Mouse (Mus musculus): ENCODE measurements around the gene Dnajc5.

Dnajc5 gene

DNA sequence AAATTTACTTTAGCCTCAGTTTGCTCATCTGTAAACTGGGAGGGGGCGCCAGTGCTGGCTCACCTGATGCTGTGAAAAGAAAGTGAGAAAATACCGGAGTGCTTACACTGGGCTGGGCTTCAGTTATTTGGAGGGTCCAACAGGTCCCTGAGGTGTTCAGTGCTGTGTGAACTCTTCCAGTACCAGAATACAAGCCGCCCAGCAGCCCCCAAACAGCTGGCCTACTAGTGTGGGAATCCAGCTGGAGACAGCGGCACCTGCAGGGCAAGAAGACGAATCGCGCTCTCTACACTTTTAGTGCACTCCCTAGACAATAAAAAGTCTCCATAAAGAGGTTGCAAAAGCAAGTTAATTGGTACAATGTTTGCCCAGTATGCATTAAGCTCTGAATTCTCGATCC lies 24.0 kb upstream of the Dnajc5 start:
- no peak for TF ChIP-seq GATA4 (IDR thresholded peaks at IDR 0.05; ENCODE audit: insufficient replicate concordance, low read length)

DNA sequence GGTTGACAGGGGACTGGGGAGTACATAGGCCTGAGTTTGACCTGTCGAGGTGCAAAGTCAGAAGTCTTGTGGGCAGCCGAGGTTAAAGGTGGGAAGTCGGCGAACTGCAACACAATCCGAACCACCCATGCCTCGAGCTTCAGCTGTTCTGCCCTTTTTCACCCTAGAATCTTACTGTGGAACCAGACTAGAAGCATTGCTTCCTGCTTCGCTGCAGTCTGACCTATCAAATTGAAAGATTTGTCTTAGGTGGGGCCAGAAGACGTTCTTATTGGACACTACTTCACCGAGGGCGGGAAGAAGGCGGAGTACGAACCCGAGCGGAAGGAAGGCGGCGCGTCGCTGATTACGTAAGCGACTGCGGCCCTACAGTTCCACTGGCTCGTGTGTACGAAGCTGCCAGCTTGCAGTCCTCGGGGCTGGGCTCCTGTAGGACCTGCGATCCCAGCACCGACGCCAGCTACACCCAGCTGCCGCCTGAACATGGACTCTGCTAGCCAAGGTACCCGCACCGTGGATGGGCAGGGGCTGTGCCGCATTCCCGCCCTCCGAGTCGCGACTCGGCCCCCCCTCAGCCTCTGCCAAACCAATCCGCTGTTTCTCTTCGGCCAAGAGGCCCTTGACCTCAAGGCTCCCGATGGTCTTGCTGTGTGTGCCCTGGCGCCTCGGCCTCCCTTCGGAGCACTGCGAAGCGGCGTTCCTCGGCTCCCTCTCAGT lies 23.3 kb upstream of the Dnajc5 start, which contains the start of gene Tpd52l2:
TSS of gene Tpd52l2 (plus strand) at position 312 of the 717 bp plus-strand sequence.
- TF ChIP-seq GATA4 (IDR thresholded peaks at IDR 0.05; ENCODE audit: insufficient replicate concordance, low read length) = no peak

DNA sequence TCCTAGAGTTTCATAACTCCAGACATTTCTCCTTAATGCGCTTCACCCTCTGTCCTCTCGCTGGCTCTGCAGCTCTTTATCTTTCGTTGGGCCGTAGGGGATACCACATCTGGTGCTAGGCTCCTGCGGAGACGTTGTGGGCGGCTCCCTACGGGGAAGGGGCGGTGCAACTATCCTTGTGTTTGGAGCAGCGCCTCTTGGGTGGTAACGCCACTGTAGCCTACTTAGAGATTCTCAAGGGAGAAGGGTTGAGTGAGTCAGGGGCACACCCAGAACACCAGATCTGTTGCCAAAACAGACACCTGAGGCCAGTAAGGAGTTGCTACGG lies 22.8 kb upstream of the Dnajc5 start:
- TF ChIP-seq GATA4 (IDR thresholded peaks at IDR 0.05; ENCODE audit: insufficient replicate concordance, low read length) = no peak

DNA sequence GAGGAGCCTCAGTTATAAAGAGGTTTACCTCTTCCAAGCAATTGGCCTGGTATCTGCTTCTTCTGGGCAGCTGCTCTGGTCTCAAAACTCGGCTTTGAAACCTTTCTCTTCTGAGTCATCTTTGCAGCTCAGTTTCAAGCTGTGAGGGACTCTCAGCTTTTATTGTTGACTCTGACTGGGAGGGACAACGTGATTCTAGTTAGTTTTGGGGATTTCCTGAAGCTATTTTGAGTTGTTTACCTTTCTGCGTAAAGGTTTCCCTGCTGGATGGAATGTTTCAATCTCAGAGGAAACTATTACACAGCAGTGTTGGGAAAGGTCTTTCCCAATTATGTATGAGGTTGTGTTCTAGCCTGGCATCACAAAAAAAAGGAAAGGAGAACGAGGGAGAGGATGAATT lies 21.6 kb upstream of the Dnajc5 start:
- TF ChIP-seq GATA4 (IDR thresholded peaks at IDR 0.05; ENCODE audit: insufficient replicate concordance, low read length) = no peak

DNA sequence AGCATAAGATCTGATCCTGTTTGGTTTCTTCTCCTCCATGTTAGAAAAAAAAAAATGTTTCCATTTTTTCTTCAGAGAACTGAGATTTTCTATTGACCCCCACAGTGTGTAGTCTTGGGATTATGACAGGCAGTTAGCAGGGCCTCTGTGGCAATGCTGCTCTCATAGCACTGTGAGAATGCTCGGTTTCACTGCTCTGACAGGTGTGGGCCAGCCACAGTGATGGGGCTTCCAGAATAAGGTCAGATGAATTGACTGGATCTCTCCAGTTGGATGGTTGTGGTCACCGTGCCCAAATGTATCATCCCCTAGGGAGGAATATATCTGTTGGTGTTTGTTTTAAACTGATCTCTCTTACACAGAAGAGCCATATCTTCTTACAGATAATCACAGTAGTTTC lies 11.1 kb upstream of the Dnajc5 start:
- TF ChIP-seq GATA4 (IDR thresholded peaks at IDR 0.05; ENCODE audit: insufficient replicate concordance, low read length) = no peak

DNA sequence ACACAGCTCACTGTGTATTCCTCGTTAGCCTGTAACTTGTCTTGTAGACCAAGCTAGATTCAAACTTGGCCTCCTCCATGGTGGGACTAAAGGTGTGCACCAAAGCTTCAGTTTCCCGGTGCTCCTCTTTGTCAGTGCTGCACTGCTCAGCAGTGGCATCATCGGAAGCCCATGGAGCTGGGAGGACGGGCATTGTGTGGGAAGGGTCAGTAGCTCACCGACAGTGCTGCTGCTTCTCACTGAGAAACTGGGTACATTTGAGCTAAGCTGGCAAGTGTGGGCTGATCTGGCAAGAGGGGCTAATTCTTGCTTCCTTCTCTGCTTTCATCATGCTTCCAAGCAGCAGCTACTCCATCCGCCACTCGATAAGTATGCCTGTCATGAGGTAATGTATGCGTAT lies 9.1 kb upstream of the Dnajc5 start:
- TF ChIP-seq GATA4 (IDR thresholded peaks at IDR 0.05; ENCODE audit: insufficient replicate concordance, low read length) = no peak

DNA sequence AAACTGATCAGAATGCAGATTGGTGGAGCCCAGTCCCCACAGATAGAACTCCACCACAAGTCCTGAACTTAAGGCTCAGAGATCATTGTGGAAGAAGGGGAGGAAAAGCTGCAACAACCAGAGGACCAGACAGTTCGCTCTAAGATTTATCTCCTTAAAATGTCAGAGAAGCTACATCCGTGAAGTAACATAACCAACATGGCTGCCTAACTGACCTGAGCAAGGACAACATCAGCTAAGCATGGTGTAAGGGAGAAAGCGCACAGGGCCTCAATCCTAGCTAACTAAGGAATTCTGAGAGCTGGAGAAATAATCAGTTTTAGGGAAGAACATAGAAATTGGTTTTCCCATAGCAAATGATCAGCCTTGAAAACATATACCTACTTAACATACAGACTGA lies 1.1 kb upstream of the Dnajc5 start:
- TF ChIP-seq GATA4 (IDR thresholded peaks at IDR 0.05; ENCODE audit: insufficient replicate concordance, low read length) = no peak

DNA sequence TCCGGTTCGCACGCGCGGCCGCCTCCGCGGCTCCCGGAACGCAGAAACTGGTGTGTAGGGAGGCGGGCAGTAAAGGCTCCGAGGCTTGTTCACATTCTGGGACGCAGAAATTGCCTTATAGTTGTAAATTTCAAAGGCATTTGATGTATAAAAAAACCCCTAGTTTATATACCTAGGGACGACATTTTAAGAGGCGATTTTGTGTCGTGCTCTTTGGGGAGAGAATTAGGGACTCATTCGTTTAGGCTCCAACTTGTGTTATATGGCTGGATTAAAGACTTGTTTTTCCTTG lies 597 bp downstream of the Dnajc5 start:
- TF ChIP-seq GATA4 (IDR thresholded peaks at IDR 0.05; ENCODE audit: insufficient replicate concordance, low read length) = no peak

DNA sequence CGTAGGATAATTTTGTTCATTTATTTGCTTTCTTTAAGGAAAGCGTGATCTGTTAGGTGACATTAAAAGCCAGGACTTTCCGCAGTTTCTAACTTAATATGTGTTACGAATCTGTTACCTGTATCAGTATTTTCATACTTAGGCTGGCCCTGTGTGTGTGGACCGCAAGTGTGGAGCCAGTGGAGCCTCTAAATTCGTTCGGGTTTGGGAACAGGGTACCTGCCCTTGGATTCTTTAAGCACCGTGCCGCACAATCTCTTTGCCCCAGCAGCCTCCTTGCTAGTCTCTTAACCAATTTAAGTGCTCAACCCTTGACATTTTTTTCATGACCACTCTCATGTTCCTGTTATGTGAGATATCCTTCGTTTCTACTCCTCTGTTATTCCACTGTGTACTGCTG lies 1.2 kb downstream of the Dnajc5 start:
- TF ChIP-seq GATA4 (IDR thresholded peaks at IDR 0.05; ENCODE audit: insufficient replicate concordance, low read length) = no peak

DNA sequence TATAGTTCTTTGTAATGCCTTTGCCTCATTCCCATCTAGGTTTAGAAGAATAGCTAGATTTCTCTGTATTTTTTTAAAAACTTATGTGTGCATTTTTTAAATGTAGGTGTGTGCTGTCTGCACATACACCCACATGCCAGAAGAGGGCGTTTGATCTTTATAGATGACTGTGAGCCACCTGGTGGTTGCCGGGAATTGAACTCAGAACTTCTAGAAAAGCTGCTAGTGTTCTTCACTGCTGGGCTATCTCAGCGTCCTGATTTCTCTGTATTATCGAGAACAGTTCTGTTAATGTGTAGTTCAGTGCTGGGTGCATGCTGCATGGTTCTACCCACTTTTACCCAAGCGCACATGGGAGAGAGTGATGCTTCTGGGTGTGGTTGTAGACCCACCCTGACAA lies 2.5 kb downstream of the Dnajc5 start:
- TF ChIP-seq GATA4 (IDR thresholded peaks at IDR 0.05; ENCODE audit: insufficient replicate concordance, low read length) = no peak

DNA sequence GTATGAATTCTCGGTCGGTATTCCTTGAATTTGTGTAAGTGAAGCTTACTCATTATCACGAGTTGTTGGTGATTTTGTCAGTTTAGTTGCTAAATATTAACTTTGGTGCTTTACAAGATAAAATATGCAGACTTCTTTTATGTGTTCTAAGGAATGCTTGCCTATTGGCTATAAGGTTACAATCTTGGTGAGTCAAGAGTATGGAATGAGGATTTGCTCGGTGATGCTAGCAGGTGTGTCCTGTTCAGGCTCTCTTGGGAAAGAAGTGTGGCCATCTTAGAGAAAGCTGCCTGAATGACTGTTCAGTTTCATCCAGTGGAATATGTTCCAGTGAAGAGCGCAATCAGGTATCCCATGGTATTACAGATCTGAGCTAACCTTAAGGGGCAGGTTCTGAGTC lies 5.2 kb downstream of the Dnajc5 start:
- TF ChIP-seq GATA4 (IDR thresholded peaks at IDR 0.05; ENCODE audit: insufficient replicate concordance, low read length) = no peak

DNA sequence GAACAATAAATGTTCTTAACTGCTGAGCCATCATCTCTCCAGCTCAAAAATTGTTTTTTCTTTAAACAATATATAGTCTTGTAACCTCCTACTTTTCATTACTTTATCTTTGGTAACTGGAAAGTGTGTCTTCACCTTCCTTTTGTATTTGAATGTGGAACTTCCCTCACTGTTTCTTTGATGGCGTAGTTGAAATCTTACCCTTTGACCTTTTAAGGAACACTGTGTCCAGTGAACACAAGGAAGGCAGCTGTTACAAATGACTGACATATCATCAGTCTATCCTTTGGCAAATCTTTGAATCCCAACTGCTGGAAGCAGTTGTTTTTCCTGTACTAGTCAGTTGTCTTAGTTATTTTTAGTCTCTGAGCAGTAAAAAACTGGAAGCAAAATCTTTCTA lies 8.8 kb downstream of the Dnajc5 start:
- no peak for TF ChIP-seq GATA4 (IDR thresholded peaks at IDR 0.05; ENCODE audit: insufficient replicate concordance, low read length)

DNA sequence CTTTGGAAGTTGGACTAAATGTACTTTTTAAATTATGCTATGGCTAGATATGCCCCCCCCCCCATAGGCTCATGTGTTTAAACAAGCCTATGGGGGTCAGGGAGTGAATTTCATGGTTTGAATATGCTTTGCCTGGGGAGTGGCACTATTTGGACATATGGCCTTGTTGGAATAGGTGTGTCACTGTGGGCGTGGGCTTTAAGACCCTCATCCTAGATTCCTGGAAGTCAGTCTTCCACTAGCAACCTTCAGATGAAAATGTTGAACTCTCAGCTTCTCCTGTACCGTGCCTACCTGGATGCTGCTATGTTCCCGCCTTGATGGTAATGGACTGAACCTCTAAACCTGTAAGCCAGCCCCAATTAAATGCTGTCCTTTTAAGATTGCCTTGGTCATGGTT lies 12.3 kb downstream of the Dnajc5 start:
- no peak for TF ChIP-seq GATA4 (IDR thresholded peaks at IDR 0.05; ENCODE audit: insufficient replicate concordance, low read length)

DNA sequence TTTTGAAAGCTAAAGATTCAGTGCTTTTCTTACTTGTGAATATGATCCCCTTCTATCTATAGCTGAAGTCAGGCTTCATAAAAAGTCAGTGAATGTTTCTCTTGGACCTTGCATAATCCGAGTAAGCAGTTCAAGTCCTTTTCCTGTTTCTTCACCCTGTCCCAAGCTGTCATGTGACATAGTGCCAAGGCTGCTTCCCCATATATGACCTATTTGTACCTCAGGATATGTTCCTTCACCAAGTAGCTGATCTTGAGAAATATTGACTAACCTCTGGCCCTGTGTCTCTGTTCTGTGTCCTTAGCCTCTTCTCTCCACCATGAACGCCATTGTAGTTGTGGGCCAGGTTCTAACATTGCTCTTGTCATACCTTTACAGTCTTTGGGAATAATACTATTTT lies 16.1 kb downstream of the Dnajc5 start:
- no peak for TF ChIP-seq GATA4 (IDR thresholded peaks at IDR 0.05; ENCODE audit: insufficient replicate concordance, low read length)

DNA sequence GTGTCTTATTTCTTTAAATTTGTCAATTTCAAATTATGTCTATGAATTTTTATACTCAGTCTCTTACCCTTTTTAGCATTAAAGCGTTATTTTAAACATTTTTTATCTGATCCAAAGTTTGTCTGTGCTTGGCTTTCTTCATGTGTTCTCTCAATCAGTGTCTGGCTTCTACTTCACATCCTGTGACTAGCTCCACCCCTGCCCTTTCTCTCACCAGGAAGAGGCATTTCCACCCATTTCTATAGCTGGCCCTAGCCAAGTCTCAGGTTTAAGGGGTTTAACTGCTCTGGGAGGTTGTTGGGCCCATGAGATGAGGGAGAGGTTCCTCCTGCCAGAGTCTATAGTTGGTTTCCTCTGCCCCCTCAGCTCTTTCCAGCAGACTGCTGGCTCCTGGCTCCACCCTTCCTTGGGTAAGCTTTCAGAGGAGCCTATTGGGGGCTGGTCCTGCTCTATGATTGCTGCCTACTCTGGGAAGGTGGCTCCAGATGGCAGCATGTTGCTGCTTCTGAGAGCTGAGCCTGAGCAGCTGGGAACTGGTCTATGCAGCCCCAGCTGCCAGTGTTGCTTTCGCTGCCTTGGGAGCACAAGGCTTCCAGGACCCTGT lies 17.3 kb downstream of the Dnajc5 start:
- TF ChIP-seq GATA4 (IDR thresholded peaks at IDR 0.05; ENCODE audit: insufficient replicate concordance, low read length) = no peak

DNA sequence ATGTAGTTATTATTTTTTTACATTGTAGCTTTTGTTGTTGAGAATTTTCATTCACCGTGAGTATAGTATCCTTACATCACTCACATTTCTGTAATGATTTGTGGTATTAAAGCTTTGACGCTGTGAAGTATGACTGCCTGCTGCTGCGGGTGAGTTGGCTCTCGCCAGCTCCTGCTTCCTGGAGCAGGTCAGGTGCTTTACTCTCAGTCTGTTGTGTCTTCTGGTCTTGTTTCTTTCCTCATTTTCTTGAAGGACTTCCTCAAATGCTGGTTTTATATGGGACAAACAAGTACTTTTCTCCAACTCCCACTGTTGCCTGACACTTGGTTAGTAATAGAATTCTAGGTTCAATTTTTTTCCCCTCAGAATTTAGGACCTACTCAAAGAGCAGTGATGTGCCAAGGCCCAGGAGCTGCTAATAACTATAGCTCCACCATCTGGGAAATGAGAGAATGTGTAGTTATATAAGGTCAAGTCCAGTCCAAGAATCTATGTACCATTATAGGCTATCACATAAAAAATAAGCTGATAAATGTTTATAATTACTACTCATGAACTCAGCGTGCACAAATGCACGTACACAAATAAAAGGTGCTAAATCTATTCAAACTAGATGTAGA lies 21.6 kb downstream of the Dnajc5 start:
- no peak for TF ChIP-seq GATA4 (IDR thresholded peaks at IDR 0.05; ENCODE audit: insufficient replicate concordance, low read length)

DNA sequence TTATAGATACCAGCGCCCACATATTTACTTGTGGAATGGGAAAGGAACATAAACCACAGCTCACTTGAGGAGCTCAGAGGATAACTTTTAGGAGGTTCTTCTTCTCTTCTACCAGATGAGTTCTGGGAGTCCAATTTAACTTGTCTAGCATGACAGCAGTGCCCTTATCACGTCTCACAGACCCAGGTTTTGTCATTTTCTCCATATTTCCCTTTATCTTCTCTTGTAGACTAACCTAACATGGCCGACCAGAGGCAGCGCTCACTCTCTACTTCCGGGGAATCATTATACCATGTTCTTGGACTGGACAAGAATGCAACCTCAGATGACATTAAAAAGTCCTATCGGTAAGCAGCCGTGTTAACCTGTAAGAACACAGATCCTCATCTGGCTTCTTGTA lies 25.9 kb downstream of the Dnajc5 start:
- TF ChIP-seq GATA4 (IDR thresholded peaks at IDR 0.05; ENCODE audit: insufficient replicate concordance, low read length) = no peak
